Mouse (Mus musculus): ENCODE results near the gene Nfix. TPM values are rescaled to one million over a fixed set of nuclear protein-coding genes. Genes with fewer than 3 reads are reported as not detected.

Gene Nfix
- 6.2 TPM for polyA plus RNA-seq (2017; shearing (Covaris generic))

DNA sequence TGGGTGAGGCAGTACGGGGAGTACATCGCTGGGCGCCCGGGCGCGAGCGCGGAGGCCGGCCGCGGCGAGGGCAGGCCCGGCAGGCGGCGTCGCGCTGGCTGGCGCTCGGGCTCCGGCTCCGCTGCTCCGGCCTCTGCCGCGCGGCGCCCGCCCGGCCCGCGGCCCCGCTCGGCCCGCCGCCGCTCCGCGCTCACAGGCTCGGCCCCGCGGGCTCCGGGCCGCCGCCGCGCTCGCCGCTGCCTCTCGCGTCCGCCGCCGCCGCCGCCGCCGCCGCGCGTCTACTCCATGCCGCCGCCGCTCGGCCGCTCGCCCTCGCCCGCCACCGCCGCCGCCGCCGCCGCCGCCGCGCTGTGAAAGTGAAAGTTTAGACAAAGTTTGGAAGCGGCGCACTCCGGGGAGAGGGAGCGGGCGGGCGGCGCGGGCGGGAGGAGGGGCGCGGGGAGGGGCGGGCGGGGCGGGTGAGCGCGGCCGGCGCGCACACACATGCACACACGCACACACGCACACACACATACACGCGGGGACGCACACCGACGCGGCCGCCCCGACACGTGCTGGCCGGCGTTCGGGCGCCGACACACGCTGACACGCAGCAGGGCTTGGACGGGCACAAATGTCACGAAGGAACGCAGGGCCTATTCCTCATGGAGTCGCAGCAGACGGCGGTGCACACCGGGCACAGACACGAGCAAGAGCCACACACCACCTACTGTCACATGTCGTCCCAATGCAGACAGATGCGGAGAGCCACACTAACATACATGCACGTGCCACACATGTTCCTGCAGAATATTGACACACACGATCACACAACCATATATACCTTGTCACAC is at the start of gene Nfix:
Nfix (minus strand) TSS at position 346 of the 833 bp plus-strand sequence.

DNA sequence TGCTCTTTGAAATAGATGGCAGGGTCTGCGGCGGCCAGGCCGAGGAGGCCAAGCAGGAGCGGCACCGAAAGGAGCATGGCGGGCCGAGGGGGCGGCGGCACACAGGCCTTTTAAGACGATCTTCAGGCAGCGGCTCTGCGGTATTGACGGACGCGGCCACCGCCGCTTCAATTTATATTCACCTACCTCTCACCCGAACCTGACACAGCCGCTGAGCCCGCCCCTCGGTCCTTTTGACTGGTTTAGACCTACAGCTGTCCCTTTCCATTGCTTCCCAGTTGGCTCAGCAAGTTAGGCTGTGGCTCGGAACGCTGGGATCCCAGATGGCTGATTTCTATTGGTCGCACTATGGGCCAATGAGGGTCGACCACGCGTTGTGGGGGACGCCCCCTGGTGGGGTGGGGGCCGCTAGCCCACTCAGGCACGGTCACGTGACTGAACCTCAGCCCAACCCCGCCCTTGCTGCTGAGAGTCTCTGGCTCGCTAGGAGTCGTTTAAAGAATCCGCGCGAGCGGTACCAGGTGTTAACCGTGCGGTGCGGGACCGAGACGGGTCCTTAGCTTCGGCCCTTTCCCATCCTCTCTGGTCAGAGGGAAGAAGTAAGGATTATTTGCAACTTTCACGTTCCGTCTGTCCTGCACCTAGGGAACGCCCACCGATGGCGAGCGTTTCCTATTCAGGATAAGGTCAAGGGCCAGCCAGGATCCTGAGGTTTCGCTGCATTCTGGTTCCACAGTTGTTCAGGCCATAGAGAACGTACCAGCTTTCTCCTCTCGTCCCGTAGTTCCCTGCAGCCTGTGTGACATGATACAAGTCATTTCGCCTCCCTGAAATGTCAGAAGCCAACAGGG is 46.8 kb upstream of the Nfix start, which contains the start of gene Calr:
Calr (minus strand) TSS at position 213 of the 851 bp plus-strand sequence.

DNA sequence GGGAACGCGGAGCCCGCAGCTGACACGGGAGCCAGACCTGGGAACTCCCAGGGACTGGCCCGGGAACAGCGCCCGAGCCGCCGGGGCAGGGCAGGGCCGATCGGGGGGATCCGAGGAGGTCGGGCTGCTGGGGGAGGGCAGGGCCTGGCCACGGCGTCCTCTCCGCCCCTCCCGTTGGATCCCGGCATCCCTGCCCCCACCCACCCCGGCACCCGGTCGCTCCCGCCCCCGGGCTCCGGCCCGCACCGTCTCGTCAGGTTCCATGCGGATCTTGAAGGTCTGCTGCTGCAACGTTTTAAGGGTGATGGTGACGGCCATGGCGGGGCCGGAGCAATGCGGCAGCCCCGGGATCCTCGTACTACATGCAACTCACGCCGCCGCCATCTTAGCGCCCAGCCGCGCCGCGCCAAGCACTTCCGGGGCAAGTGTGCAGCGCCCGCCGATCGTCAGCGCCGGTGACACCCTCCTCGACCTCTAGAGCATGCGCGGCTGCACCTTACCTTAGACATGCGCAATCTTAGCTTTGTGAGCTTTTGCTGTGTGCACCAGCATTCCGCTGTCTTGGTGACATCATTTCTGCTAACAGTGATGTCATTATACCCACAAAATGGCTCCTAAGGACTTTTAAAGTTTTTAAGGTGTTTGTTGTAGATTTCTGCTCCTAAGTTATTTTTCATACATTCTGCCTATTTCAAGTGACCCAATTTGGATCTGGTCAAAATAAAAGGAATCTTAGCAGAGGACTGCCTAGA is 40.3 kb upstream of the Nfix start, which contains the start of gene Rad23a:
Rad23a (minus strand) TSS at position 418 of the 752 bp plus-strand sequence.

DNA sequence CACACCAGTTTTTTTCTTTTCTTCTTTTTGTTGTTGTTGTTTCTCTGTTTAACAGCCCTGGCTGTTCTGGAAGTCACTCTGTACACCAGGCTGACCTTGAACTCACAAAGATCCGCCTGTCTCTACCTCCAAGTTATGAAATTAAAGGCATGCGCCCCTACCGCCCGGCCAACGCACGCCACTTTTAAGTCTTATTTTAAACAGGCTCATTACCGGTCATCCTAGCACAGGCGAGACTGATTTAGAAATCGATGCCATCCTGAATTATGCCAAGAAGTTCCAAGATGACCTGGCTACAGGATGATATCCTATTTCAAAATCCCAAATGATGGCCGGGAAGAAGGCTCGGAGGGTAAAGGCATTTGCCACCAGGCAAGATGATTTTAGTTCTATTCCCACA is 31.3 kb upstream of the Nfix start, which contains the start of gene Gadd45gip1:
Gadd45gip1 (plus strand) TSS at position 33 of the 400 bp plus-strand sequence.

DNA sequence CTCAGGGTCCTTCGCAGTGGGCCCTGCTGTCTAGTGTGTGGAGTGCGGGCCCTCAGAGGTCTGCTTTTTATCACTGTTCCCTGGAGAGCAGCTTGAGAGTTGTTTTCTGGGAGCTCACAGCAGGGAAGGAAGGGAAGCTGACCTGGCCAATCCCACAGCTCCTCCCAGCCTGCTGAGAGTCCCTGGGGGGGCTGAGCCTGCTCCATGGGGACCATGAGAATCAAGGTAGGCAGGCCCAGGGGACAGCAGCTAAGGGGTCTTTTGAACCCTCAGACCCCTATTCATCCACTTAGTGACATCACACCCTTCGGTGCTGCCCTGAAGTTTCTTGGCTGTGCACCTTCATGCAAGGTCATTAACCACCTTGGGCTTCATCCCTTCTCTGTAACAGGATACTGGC is 22.6 kb upstream of the Nfix start, which contains the start of gene Dand5:
Dand5 (minus strand) TSS at position 101 of the 400 bp plus-strand sequence.

DNA sequence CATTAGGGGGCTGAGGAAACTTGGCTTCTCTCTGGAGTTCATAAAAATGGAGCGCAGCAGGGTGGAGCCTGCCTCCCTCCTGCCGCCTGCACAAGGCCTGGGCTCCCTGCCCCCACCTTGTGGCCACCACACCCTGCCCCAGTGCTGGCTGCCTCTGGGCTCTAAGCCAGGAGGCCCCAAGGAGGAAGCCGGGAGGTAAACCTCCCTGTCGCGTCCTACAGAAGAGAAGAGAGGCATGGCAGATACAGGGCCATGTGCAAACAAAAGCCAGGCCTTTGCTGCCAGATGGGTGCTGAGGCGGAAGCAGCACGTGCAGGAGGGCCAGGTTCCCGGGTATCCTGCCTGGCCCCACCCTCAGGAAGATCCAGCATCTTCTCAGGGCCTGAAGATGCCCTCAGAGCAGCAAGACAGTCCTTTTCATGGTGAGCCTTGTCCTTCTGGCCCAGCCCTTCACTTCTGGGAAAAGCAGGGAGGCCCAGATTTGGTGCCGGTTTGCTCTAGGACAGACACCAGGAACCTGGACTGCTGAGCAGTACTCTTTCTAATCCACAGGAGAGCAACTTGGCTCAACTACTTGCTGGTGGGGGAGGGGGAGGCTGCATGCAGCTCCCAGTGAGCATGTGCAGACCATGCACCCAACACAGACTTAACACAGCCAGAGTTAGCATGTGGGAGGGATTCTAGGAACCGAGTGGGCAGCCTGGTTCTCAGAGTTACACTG is 77.1 kb downstream of the Nfix start, which contains the start of gene G430095P16Rik:
G430095P16Rik (plus strand) TSS at position 158 of the 721 bp plus-strand sequence.

DNA sequence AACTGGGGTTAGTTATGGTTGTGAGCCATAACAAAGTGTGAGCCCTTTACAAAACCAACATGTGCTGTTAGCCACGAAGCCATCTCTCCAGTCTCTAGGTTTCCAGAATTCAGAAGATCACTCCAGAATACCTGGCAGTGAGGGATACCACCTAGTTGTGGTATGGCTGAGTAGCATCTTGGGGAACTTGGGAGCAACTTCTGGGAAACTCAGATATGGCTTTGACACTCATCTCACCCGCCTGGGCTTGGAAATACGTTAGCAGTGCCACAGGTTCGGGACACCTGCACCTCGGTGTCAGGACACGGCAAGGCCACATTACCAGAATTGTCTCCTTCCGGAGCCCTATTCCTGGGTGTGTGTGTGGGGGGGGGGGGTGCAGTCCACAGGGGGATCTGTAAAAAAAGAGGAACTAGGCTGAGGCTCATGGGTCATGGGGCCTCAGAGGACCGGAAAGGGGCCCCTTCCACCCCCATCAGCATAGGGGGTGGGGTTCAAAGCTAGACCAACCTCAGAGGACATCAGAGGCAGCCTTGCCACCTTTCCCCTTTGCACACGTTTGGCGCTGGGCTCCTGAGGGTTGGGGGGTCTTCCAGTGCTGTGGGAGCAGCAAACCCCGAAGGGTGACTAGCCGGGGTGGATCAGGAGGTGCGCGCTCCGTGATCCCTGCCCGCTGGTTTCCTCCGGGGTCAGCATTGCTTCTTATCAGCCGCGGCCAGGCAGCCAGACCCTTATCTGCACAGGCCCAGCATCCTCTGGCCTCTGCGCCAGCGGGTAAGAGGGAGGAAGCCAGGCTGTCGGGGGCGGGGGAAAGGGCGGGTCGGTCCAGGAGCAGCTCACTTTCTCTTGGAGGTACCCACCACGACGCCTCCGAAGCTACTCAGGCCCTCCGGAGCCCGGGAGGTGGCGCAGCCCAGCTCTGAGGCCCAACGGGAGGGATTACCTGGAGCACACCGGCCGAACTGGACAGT is 98.9 kb downstream of the Nfix start, which contains the start of gene Lyl1:
Lyl1 (plus strand) TSS at position 517 of the 971 bp plus-strand sequence.

DNA sequence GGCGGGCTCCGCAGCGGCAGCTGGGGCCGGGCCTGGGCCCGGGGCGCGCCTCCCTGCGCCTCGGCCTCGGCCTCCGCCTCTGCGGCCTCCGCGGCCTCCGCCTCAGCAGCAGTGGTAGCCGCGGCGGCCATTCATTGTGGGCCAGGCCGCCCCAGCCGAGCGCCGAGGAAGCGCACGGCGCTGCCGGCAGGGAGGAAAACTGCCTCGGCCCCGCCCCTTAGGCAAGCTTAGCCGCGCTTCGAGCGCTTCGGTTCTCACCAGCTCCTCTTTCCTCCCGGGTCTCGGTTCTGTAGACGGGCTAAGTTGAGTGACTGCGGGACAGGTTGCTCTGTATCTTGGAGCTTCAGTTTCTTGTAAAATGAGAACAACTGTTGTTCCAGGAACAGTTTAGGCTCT is 112.4 kb downstream of the Nfix start, which contains the start of gene Nacc1:
Nacc1 (minus strand) TSS at position 158 of the 396 bp plus-strand sequence.

DNA sequence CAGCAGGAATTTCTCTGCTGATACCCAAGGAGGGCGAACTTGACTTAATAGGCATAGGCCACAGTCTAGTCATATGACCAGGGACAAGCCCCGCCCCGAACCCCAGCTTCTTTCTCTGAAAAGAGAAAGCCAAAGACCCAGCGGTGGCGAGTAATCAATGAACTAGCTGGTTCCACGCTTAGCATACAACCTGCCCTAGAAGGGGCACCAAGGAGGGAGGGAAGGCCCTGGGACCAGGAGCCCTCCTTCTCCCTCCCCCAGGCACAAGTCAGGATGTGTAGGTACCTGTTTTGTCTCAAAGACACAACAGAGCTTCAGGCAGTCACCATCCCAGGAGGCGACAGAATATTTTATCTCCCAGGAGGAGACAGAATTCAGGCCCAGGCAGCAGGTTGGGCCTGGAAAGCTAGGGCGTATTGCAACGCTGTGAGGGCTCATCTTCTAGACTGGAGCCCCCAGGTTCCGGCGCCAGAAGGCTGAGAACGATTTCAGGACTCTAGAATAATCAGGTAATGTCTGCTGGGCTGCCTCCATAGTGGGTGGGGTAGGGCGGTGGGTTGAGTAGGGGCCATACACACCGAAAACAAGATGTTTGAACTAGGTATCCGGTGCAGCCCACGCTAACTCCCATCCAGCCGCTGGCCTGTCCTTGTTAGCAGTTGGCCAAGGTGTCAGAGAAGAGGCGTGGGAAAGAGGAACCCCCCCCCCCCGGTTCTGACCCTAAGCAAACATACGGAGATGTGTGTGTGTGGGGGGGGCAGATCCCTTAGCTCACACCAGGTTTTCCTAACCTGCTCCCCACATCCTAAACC is 113.7 kb downstream of the Nfix start, which contains the start of gene Trmt1:
Trmt1 (plus strand) TSS at position 117 of the 812 bp plus-strand sequence.

DNA sequence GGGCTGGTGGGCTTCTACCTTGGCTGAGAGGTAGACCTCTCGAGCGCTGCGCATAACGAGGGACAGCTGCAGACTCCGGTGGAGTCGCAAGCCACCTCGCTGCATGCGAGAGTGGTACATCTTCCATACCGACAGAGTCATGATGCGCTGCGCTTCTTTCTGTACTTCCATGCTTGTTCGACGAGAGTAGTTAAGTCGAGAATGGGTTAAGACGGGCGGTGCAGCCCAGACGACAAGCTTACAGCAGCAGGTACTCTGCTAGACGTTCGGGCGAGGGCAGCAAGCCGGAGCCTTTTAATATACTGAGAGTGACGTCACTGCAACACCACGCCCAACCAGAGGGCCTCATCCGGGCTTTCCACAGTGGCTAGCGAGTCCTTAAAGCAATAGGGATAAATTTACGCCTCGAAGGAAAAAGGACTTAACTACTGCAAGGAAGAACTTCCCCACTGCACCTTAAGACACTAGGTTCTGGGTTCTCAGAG is 137.5 kb downstream of the Nfix start, which contains the start of gene Ier2:
Ier2 (minus strand) TSS at position 272 of the 485 bp plus-strand sequence.

Other genes with a start within 250 kb of the Nfix start
- gene Ier2, start 137.5 kb downstream of the Nfix start, polyA plus RNA-seq (2017; shearing (Covaris generic)) = 936 TPM
- gene Trmt1, start 114.0 kb downstream of the Nfix start, polyA plus RNA-seq (2017; shearing (Covaris generic)) = 57.7 TPM
- 15.1 TPM for gene Nacc1, start 112.5 kb downstream of the Nfix start, polyA plus RNA-seq (2017; shearing (Covaris generic))
- not detected for gene Lyl1, start 98.9 kb downstream of the Nfix start, polyA plus RNA-seq (2017; shearing (Covaris generic))
- gene G430095P16Rik, start 77.3 kb downstream of the Nfix start, polyA plus RNA-seq (2017; shearing (Covaris generic)) = 7.6 TPM
- gene Dand5, start 22.5 kb upstream of the Nfix start, polyA plus RNA-seq (2017; shearing (Covaris generic)) = 2.1 TPM
- 23.3 TPM for gene Gadd45gip1, start 31.2 kb upstream of the Nfix start, polyA plus RNA-seq (2017; shearing (Covaris generic))
- 132 TPM for gene Rad23a, start 40.3 kb upstream of the Nfix start, polyA plus RNA-seq (2017; shearing (Covaris generic))
- 572 TPM for gene Calr, start 46.6 kb upstream of the Nfix start, polyA plus RNA-seq (2017; shearing (Covaris generic))
- 70.0 TPM for gene Farsa, start 56.6 kb upstream of the Nfix start, polyA plus RNA-seq (2017; shearing (Covaris generic))
- gene Syce2, start 71.8 kb upstream of the Nfix start, polyA plus RNA-seq (2017; shearing (Covaris generic)) = 4.4 TPM
- gene Gcdh, start 93.6 kb upstream of the Nfix start, polyA plus RNA-seq (2017; shearing (Covaris generic)) = 18.6 TPM
- gene Klf1, start 101.6 kb upstream of the Nfix start, polyA plus RNA-seq (2017; shearing (Covaris generic)) = not detected
- 7.4 TPM for gene Dnase2a, start 108.2 kb upstream of the Nfix start, polyA plus RNA-seq (2017; shearing (Covaris generic))
- gene Mast1, start 137.0 kb upstream of the Nfix start, polyA plus RNA-seq (2017; shearing (Covaris generic)) = 0.50 TPM
- gene Rtbdn, start 146.6 kb upstream of the Nfix start, polyA plus RNA-seq (2017; shearing (Covaris generic)) = not detected
- gene Gm49661, start 169.1 kb upstream of the Nfix start, polyA plus RNA-seq (2017; shearing (Covaris generic)) = not detected
- gene Prdx2, start 169.2 kb upstream of the Nfix start, polyA plus RNA-seq (2017; shearing (Covaris generic)) = 100 TPM
- gene Rnaseh2a, start 169.4 kb upstream of the Nfix start, polyA plus RNA-seq (2017; shearing (Covaris generic)) = 47.0 TPM
- gene Junb, start 178.4 kb upstream of the Nfix start, polyA plus RNA-seq (2017; shearing (Covaris generic)) = 5,448 TPM
- gene Hook2, start 190.3 kb upstream of the Nfix start, polyA plus RNA-seq (2017; shearing (Covaris generic)) = 17.0 TPM
- gene Best2, start 214.2 kb upstream of the Nfix start, polyA plus RNA-seq (2017; shearing (Covaris generic)) = not detected
- 27.0 TPM for gene Asna1, start 224.9 kb upstream of the Nfix start, polyA plus RNA-seq (2017; shearing (Covaris generic))
- 176 TPM for gene Trir, start 226.5 kb upstream of the Nfix start, polyA plus RNA-seq (2017; shearing (Covaris generic))
- gene Tnpo2, start 236.6 kb upstream of the Nfix start, polyA plus RNA-seq (2017; shearing (Covaris generic)) = 27.4 TPM